Mouse (Mus musculus) hindbrain, embryonic 14.5 days (tissue): ENCODE results near the gene Klhl29. TPM values are rescaled to one million over a fixed set of nuclear protein-coding genes. Genes with fewer than 3 reads are reported as not detected.

Source experiments
- ATAC-seq: fragments of 200-750 bp; cut with Nextera tagmentation; 2 replicates; pipeline ENCODE4 v1.8.0; 2017; ENCODE audit warnings: moderate number of reproducible peaks, mild to moderate bottlenecking, moderate TSS enrichment, moderate library complexity; ENCODE audit not compliant: low FRiP score
- DNase-seq: peaks from one replicate; pipeline ENCODE4 v3.0.0-alpha.2; 2015; ENCODE audit warnings: low spot score
- H3K27ac ChIP-seq: fragments of 300-500 bp; sonication (generic); 2 replicates; pipeline ENCODE4 v1.5.1; 2014; ENCODE audit warnings: mild to moderate bottlenecking, moderate library complexity
- H3K27me3 ChIP-seq: fragments of 300-500 bp; sonication (generic); 2 replicates; pipeline ENCODE4 v1.6.1; 2014; ENCODE audit warnings: mild to moderate bottlenecking, low read length, mixed read lengths; ENCODE audit not compliant: control insufficient read depth, insufficient read depth
- H3K36me3 ChIP-seq: fragments of 300-500 bp; sonication (generic); replicated peaks from 2 replicates; pipeline ENCODE4 v1.6.1; 2014; ENCODE audit not compliant: control insufficient read depth, insufficient read depth
- H3K4me1 ChIP-seq: fragments of 300-500 bp; sonication (generic); replicated peaks from 2 replicates; pipeline ENCODE4 v1.6.1; 2014; ENCODE audit warnings: antibody characterized with exemption, low read length, mixed read lengths; ENCODE audit not compliant: control insufficient read depth, insufficient read depth
- H3K4me2 ChIP-seq: fragments of 300-500 bp; sonication (generic); replicated peaks from 2 replicates; pipeline ENCODE4 v1.6.1; 2014; ENCODE audit warnings: mild to moderate bottlenecking, moderate library complexity
- H3K4me3 ChIP-seq: fragments of 300-500 bp; sonication (generic); replicated peaks from 2 replicates; pipeline ENCODE4 v1.5.1; 2014; ENCODE audit warnings: mild to moderate bottlenecking, low read length
- H3K9ac ChIP-seq: fragments of 300-500 bp; sonication (generic); 2 replicates; pipeline ENCODE4 v1.6.1; 2014
- H3K9me3 ChIP-seq: fragments of 300-500 bp; sonication (generic); 2 replicates; pipeline ENCODE4 v1.6.1; 2016; ENCODE audit warnings: low read length; ENCODE audit not compliant: control insufficient read depth
- WGBS: fragments of 180-500 bp; shearing (Covaris S2); extraction: QIAGEN DNeasy Blood & Tissue Kit; methylation state at CpG from one replicate; pipeline ENCODE4 v1.1.7; 2014; 5-methylcytosine and 5-hydroxymethylcytosine counted together
- polyA plus RNA-seq: library from polyadenylated mRNA; unstranded; fragments of >200 nt; fragmentation: Nextera tagmentation; extraction: Ambion mirVana; gene quantifications from 2 replicates; pipeline ENCODE4 v1.2.1, GENCODE M21; 2014

Klhl29 gene
- polyA plus RNA-seq, 1 experiment from 2014 or later, result 9.2 TPM

DNA sequence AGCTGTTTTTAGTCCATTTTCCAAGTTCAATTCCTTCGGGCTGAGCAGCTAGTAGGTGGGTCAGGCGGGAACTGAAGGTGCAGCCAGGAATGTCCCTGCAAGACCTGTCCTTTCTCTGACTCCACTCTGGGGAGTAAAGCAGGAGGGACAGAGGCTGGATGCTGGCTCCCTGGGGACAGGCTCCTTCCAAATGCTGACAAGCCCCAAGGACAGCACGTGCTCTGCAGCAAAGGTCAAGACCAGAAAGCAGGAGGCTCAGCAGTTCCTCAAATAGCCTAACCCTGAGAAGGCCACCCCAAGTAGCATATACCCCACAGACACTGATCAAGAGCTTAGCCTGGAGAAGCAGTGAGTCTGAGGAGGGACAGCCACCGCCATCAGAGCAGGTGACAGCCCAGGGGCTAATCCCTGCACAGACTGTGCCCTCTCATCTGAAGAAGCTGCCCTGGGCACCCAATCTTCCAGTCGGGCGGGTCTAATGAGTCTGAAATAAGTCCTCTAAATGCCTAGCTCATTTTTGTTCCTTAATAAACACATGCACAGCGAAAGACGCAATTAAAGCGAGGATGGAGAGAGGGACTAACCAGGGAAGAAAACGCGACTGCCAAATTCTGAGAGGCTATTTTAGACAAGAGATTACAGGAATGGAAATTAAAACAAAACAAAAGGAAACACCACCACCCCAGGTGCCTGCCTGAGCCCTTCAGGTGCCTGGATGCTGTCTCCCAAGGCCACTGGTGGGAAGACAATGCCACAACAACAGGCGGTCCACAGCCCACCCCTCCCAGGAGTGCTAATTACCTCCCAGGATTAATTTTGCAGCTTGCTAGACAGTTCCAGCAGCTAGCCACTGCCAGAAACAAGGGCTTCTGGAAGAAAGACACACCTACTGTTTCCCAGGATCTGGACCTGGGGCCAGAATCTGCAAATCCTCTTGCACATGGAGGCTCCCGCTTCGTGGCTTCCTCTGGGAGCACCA lies 148.5 kb downstream of the Klhl29 start:
- Histone ChIP-seq H3K9ac (no peak overlapping the region), H3K9me3 (no peaks in the 10 kb centered on the region), H3K27me3 (no peaks in the 10 kb centered on the region), H3K4me2 (no peak overlapping the region), H3K4me1 (peaks cover 16% of the 10 kb centered on the region), H3K4me3 (no peak overlapping the region), H3K36me3 (no peaks in the 10 kb centered on the region), H3K27ac (peak overlapping the region; percentile 47; the same call in 1 of the 2 replicates)
- 43% methylated on average over 14 of the region's 14 CpGs for WGBS
- no peak for DNase-seq
- peak; percentile 19; the same call in 1 of the 2 replicates for ATAC-seq

DNA sequence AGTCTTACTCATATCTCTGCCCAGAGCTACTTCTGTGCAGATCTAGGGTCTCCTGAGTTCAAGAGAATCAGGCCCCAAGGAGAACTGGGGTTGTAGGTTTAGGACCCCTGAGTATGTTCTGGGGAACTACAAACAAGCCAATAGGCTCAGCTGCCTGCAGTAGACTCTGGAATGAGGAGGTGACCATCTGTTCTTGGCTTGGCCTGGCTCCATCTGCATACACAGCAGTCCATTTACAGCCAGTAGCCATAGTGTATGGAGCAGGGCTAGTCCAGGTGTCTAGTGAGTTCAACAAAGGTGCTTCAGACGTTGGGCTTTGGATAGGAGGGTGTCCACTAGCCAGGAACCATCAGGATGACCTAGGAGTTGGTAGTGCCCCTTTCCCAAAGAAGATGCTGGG lies 151.9 kb downstream of the Klhl29 start:
- Histone ChIP-seq H3K4me1 (peaks cover 30% of the 10 kb centered on the region), H3K27ac (no peak overlapping the region), H3K27me3 (no peaks in the 10 kb centered on the region), H3K4me3 (no peak overlapping the region), H3K4me2 (no peak overlapping the region), H3K9me3 (no peaks in the 10 kb centered on the region), H3K36me3 (no peaks in the 10 kb centered on the region), H3K9ac (no peak overlapping the region)
- DNase-seq, result no peak
- 74% methylated on average over 1 of the region's 1 CpGs for WGBS
- ATAC-seq, result no peak

- Histone ChIP-seq H3K4me2 (no peak overlapping the region), H3K27ac (no peak overlapping the region), H3K4me1 (peaks cover 25% of the 10 kb centered on the region), H3K36me3 (no peaks in the 10 kb centered on the region), H3K9me3 (no peaks in the 10 kb centered on the region), H3K9ac (no peak overlapping the region), H3K4me3 (no peak overlapping the region), H3K27me3 (no peaks in the 10 kb centered on the region)
- DNase-seq, result no peak
- WGBS, result 88% methylated on average over 8 of the region's 8 CpGs
- no peak for ATAC-seq
These were observed 152.9 kb downstream of the Klhl29 start for GRCm38 (mm10) chr12:5222439-5223202.

DNA sequence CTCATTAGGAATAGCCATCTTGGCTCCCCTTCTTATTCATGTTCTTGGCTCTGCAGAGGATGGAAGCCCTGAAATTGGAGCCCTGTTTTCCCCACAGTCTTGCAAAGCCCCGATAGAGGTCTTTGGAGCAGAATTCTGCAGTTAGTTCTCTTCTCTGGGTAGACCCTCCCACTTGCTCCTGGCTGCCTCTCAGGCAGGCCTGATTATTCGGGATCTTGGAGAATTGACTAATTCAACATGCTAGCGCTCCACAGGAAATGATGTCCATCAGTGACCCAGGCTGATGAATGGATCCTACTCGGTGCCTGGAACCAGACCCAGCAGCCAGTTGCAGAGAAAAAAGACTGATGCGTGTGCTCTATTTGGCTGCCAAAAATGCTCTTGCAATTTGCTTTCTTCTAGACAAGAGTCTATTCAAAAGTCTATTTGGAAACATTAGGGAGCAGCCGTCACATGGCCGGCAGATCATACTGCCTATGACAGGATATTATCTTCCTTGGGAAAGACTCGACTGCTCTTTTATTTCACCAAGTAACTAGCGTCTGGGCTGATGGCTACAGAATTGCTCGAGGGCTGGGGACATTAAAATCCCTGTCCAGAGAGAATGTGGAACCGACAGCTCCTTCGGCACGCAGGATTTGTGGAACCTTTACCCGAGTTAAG lies 155.4 kb downstream of the Klhl29 start:
- Histone ChIP-seq H3K9me3 (no peaks in the 10 kb centered on the region), H3K4me1 (peaks cover 36% of the 10 kb centered on the region), H3K36me3 (no peaks in the 10 kb centered on the region), H3K4me3 (no peak overlapping the region), H3K4me2 (no peak overlapping the region), H3K27ac (peak overlapping the region; percentile 38; the same call in 1 of the 2 replicates), H3K27me3 (no peaks in the 10 kb centered on the region), H3K9ac (no peak overlapping the region)
- 46% methylated on average over 14 of the region's 14 CpGs for WGBS
- DNase-seq, result no peak
- no peak for ATAC-seq

DNA sequence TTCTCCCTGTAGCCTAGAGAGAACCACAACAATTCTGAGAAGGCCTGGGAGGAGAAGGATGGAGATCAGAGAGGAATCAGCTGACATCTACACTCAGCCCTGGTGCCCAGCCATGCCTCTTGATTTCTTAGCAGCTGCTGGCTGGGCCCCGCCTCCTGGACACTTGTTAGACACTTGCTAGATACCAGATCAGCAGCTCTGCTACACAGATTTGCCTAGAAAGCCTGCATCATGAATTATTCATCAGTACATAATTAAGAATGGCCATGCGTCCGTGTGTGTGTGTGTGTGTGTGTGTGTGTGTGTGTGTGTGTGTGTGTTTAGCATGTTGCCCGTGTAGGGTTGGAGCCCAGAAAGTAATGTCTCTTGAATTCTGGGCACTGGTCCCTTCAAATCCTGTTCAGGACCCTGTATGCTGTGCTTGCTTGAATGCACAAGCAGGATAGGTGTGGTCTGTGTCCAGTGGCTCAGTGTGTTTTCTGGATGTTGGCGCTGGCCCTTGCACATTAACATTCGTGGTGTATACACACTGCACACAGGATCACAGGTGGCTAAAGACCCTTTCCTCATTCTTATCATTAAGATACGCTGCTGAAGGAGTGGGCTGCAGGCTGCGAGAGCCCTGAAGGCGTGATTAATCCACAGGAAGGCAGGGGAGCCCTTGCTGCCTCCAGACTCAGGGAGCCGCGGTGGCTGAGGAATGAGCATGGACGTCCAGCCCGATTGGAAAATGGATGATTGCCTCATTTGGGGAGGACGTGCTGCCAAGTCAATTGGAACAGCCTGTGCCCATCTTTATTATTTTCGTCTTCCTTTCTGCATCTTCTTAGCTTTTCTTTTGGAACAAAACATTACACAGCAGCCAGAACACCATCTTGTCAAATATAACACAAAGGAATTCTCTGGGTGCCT lies 159.4 kb downstream of the Klhl29 start:
- H3K4me1 ChIP-seq, result peaks cover 53% of the 10 kb centered on the region
- no peak overlapping the region for H3K4me2 ChIP-seq
- H3K9me3 ChIP-seq, result no peaks in the 10 kb centered on the region
- ATAC-seq (peak; percentile 72), DNase-seq (peak; percentile 71)
- no peak overlapping the region for H3K4me3 ChIP-seq
- H3K9ac ChIP-seq, result peak overlapping the region; percentile 32; the same call in 1 of the 2 replicates
- no peaks in the 10 kb centered on the region for H3K27me3 ChIP-seq
- WGBS, result 19% methylated on average over 15 of the region's 15 CpGs
- H3K36me3 ChIP-seq, result no peaks in the 10 kb centered on the region
- peak overlapping the region; percentile 82 for H3K27ac ChIP-seq

GRCm38 (mm10) chr12:5214266-5214665 lies 161.2 kb downstream of the Klhl29 start:
- 80% methylated on average over 9 of the region's 9 CpGs for WGBS

DNA sequence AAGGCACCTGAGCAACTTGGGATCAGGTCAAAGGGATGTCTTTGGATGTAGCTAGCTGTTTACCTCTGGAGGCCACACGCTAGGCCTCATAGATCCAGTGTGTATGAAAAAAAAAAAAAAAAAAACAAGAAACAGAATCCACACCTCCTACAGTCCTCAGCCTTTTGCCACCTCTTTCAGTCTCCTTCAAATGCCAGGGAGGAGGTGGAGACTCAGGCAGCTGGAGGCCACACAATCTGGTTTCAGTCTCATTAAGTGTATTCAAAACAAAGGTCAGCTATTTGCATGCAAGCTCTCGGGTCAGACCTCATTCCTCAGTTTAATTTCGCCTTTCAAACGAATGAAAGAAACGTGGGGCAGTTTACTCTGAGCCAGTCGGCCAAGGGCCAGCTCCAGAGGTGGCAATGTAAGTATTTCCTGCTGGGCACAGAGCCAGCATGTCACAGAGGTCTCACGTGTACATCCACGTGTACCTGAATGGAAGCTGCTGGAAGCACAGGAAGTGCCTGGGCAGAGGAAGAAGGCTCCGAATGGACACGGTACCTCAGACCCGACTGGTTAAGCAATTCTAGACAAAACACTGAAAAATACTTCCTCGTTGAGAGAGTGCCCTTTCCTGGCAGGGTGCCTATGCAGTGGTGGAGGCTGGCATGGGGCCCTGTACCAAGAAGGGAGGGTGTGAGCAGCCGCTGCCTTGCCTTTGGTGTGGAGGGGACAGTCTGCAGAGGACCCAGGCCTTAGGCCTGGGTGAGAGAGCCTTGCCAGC lies 162.0 kb downstream of the Klhl29 start:
- ATAC-seq (peak; percentile 52; the same call in 1 of the 2 replicates), DNase-seq (peak; percentile 61)
- WGBS, result 17% methylated on average over 13 of the region's 13 CpGs
- H3K27me3 ChIP-seq, result no peaks in the 10 kb centered on the region
- H3K4me2 ChIP-seq, result no peak overlapping the region
- H3K4me1 ChIP-seq, result peaks cover 51% of the 10 kb centered on the region
- no peaks in the 10 kb centered on the region for H3K36me3 ChIP-seq
- H3K27ac ChIP-seq, result no peak overlapping the region
- H3K9me3 ChIP-seq, result no peaks in the 10 kb centered on the region
- no peak overlapping the region for H3K4me3 ChIP-seq
- H3K9ac ChIP-seq, result no peak overlapping the region

More at GRCm38 (mm10) chr12:5214266-5214665, 161.2 kb downstream of the Klhl29 start:
- Histone ChIP-seq H3K4me1 (peaks cover 51% of the 10 kb centered on the region), H3K9ac (no peak overlapping the region), H3K9me3 (no peaks in the 10 kb centered on the region), H3K36me3 (no peaks in the 10 kb centered on the region), H3K4me2 (no peak overlapping the region), H3K27me3 (no peaks in the 10 kb centered on the region), H3K4me3 (no peak overlapping the region), H3K27ac (no peak overlapping the region)
- DNase-seq (no peak), ATAC-seq (no peak)

DNA sequence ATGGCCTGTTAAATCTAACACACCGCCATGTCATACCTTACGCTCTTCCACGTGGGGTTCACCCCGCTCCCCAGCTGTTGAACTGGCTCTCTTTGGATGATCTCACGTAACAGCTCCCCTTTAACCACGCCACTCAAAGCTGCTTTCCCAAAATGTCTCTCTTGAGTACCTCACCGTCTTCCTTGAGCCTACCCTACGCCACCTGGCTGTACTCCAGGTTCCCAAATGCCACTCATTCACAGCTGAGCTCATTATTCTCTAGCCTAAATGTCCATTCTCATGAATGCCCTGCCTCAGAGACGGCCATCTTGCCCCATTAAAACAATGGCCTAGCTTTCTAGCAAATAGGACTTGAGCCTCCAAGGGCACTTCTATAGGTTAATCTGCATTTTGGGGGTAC lies 163.6 kb downstream of the Klhl29 start:
- Histone ChIP-seq H3K27me3 (no peaks in the 10 kb centered on the region), H3K27ac (no peak overlapping the region), H3K9ac (no peak overlapping the region), H3K9me3 (no peaks in the 10 kb centered on the region), H3K4me1 (peaks cover 47% of the 10 kb centered on the region), H3K4me2 (no peak overlapping the region), H3K36me3 (0 out of 2 replicates have a peak, but pooled peaks cover 3% of the 10 kb centered on the region), H3K4me3 (no peak overlapping the region)
- 66% methylated on average over 9 of the region's 9 CpGs for WGBS
- ATAC-seq (no peak), DNase-seq (no peak)
